Mouse (Mus musculus) brain, embryonic 14.5 days (tissue): ENCODE measurements at regions not wholly inside any gene's neighbourhood (a gene's known extent, or its start where the extent isn't known, plus 50 kb on each side); places are given as distances from the start of the nearest gene placed in this dataset.
A peak's percentile ranks its signal among the peaks of the same experiment; 100 is the strongest.

Experiments used
- DNase-seq: peaks from one replicate; pipeline ENCODE4 v3.0.0-alpha.2; 2011; ENCODE audit warnings: low read depth
- CTCF ChIP-seq: fragments of 200-500 bp; IDR thresholded peaks from 2 replicates; pipeline ENCODE4 v1.5.1; 2012; ENCODE audit warnings: inconsistent platforms, mild to moderate bottlenecking, moderate library complexity, borderline replicate concordance; ENCODE audit not compliant: insufficient read depth, insufficient read length; ENCODE audit errors: extremely low read depth
- POLR2A ChIP-seq: fragments of 200-500 bp; IDR thresholded peaks from 2 replicates; pipeline ENCODE4 v1.6.1; 2012; ENCODE audit warnings: mild to moderate bottlenecking, inconsistent platforms, borderline replicate concordance; ENCODE audit not compliant: poor library complexity, insufficient read depth, insufficient read length, severe bottlenecking; ENCODE audit errors: extremely low read depth

DNA sequence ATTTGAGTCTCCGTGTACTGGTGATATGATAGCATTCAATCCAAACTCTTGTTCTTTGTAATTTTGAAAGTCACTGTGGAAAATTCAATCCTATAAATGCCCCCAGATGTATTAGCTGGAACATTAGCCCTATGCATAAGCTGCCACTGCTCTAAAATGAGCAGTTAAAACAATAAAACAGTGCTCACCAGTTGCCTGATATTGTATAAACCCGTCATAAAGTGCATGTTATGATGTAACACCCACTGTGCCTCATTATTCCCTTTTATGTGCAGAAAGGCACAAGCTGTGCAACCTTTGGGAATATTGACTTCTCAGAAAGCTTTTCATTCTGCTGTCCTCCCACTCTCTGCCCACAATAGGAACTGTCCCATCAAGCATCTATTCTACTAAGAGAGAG lies 512.9 kb upstream of the Gm10800 start:
- DNase-seq: peak; percentile 15
- TF ChIP-seq POLR2A (no peak), CTCF (no peak)

GRCm38 (mm10) chr2:99170521-99170920 lies 503.4 kb upstream of the Gm10800 start:
- TF ChIP-seq CTCF (no peak), POLR2A (no peak)
- no peak for DNase-seq
